Mouse (Mus musculus) lung, embryonic 16.5 days (tissue): ENCODE results near the gene Fam206a. TPM values are rescaled to one million over a fixed set of nuclear protein-coding genes. Genes with fewer than 3 reads are reported as not detected.

ENCODE experiments used
- ATAC-seq: fragments of 200-750 bp; cut with Nextera tagmentation; 2 replicates; pipeline ENCODE4 v1.8.0; 2017; ENCODE audit warnings: low read depth, mild to moderate bottlenecking, moderate library complexity
- H3K27ac ChIP-seq: fragments of 300-500 bp; sonication (generic); 2 replicates; pipeline ENCODE4 v1.5.1; 2014; ENCODE audit warnings: mild to moderate bottlenecking, control low read depth, low read length
- H3K27me3 ChIP-seq: fragments of 300-500 bp; sonication (generic); 2 replicates; pipeline ENCODE4 v1.6.1; 2014; ENCODE audit warnings: low read depth, low read length, mixed read lengths; ENCODE audit not compliant: control insufficient read depth, insufficient read depth
- H3K36me3 ChIP-seq: fragments of 300-500 bp; sonication (generic); 2 replicates; pipeline ENCODE4 v1.6.1; 2014; ENCODE audit warnings: low read length; ENCODE audit not compliant: control insufficient read depth, insufficient read depth
- H3K4me1 ChIP-seq: fragments of 300-500 bp; sonication (generic); replicated peaks from 2 replicates; pipeline ENCODE4 v1.6.1; 2014; ENCODE audit warnings: low read length, mixed read lengths; ENCODE audit not compliant: control insufficient read depth, insufficient read depth
- H3K4me2 ChIP-seq: fragments of 300-500 bp; sonication (generic); 2 replicates; pipeline ENCODE4 v1.6.1; 2014; ENCODE audit warnings: low read depth, low read length, control low read depth
- H3K4me3 ChIP-seq: fragments of 300-500 bp; sonication (generic); 2 replicates; pipeline ENCODE4 v1.5.1; 2014; ENCODE audit warnings: mild to moderate bottlenecking, low read length, control low read depth
- H3K9ac ChIP-seq: fragments of 300-500 bp; sonication (generic); 2 replicates; pipeline ENCODE4 v1.6.1; 2014; ENCODE audit warnings: low read length, control low read depth
- H3K9me3 ChIP-seq: fragments of 300-500 bp; sonication (generic); 2 replicates; pipeline ENCODE4 v1.6.1; 2016; ENCODE audit warnings: low read length; ENCODE audit not compliant: control insufficient read depth
- WGBS: fragments of 180-500 bp; shearing (Covaris S2); extraction: QIAGEN DNeasy Blood & Tissue Kit; methylation state at CpG from one replicate; pipeline ENCODE4 v1.1.7; 2014; 5-methylcytosine and 5-hydroxymethylcytosine counted together
- polyA plus RNA-seq: library from polyadenylated mRNA; unstranded; fragments of >200 nt; fragmentation: Nextera tagmentation; extraction: Ambion mirVana; gene quantifications from 2 replicates; pipeline ENCODE4 v1.2.1, GENCODE M21; 2015

The Fam206a gene
- polyA plus RNA-seq, 1 experiment from 2014 or later, result 13.7 TPM

DNA sequence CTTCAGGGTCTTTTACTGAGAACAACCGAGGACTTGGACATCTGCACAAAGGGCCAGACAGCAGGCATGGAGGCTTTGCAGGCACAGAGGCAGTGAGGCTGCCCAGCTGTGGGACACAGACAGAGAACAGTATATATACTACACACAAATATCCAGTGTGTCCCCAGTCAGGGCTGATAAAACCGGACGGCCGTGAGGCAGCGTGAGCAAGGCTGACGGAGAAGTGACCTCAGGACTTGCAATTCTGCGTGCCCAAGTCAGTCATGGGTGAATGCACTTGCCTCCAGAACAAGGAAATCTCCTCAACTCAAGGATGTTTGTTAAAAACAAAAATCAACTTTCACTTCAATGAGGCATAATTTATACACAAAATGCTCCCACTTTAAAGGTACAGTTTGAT is 29.9 kb downstream of the Fam206a start:
- no peak for ATAC-seq
- no peak overlapping the region for H3K27ac ChIP-seq
- H3K4me2 ChIP-seq, result no peak overlapping the region
- no peaks in the 10 kb centered on the region for H3K9me3 ChIP-seq
- no peaks in the 10 kb centered on the region for H3K27me3 ChIP-seq
- no peak overlapping the region for H3K9ac ChIP-seq
- H3K4me3 ChIP-seq, result no peak overlapping the region
- WGBS, result 66% methylated on average over 7 of the region's 7 CpGs
- peaks cover 4% of the 10 kb centered on the region for H3K36me3 ChIP-seq
- H3K4me1 ChIP-seq, result peaks cover 4% of the 10 kb centered on the region

DNA sequence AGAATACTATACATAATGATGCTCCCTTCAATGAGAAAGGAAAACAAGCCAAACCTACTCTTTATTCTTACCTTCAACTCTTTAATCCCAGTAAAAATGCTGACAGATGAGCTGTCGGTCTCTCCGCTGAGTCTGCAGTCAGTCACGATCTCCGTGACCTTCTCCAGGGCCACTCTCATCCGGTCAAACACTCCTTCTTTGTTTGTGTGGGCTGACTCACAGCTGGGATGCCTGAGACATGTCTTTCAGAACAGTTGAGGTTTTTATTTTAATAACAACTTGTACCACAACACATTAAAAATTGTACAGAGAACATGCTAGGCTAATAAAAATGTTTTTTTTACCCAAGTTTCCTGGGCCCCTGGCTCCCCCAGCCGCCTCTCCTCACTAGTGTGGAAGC is 35.5 kb downstream of the Fam206a start:
- H3K27ac ChIP-seq, result no peak overlapping the region
- 65% methylated on average over 6 of the region's 6 CpGs for WGBS
- no peak for ATAC-seq
- no peak overlapping the region for H3K4me2 ChIP-seq
- H3K4me1 ChIP-seq, result peaks cover 4% of the 10 kb centered on the region; the same call in 1 of the 2 replicates
- H3K36me3 ChIP-seq, result peaks cover 3% of the 10 kb centered on the region
- H3K9me3 ChIP-seq, result no peaks in the 10 kb centered on the region
- H3K27me3 ChIP-seq, result no peaks in the 10 kb centered on the region
- H3K4me3 ChIP-seq, result no peak overlapping the region
- no peak overlapping the region for H3K9ac ChIP-seq

GRCm38 (mm10) chr4:56840297-56840696 is 38.2 kb downstream of the Fam206a start:
- H3K27ac ChIP-seq, result no peak overlapping the region
- ATAC-seq, result 0 out of 2 replicates have a peak, but pooled peaks have one; percentile 26
- WGBS, result 47% methylated on average over 3 of the region's 3 CpGs
- no peaks in the 10 kb centered on the region for H3K9me3 ChIP-seq
- H3K4me3 ChIP-seq, result no peak overlapping the region
- no peak overlapping the region for H3K9ac ChIP-seq
- peaks cover 12% of the 10 kb centered on the region for H3K36me3 ChIP-seq
- no peaks in the 10 kb centered on the region for H3K27me3 ChIP-seq
- H3K4me1 ChIP-seq, result peaks cover 4% of the 10 kb centered on the region; the same call in 1 of the 2 replicates
- H3K4me2 ChIP-seq, result no peak overlapping the region

GRCm38 (mm10) chr4:56842501-56842900 is 40.4 kb downstream of the Fam206a start:
- Histone ChIP-seq H3K27me3 (no peaks in the 10 kb centered on the region), H3K9me3 (no peaks in the 10 kb centered on the region), H3K4me2 (no peak overlapping the region), H3K4me3 (no peak overlapping the region), H3K4me1 (peaks cover 4% of the 10 kb centered on the region; the same call in 1 of the 2 replicates), H3K27ac (no peak overlapping the region), H3K9ac (no peak overlapping the region), H3K36me3 (peaks cover 9% of the 10 kb centered on the region)
- 60% methylated on average over 7 of the region's 7 CpGs for WGBS
- ATAC-seq, result no peak

DNA sequence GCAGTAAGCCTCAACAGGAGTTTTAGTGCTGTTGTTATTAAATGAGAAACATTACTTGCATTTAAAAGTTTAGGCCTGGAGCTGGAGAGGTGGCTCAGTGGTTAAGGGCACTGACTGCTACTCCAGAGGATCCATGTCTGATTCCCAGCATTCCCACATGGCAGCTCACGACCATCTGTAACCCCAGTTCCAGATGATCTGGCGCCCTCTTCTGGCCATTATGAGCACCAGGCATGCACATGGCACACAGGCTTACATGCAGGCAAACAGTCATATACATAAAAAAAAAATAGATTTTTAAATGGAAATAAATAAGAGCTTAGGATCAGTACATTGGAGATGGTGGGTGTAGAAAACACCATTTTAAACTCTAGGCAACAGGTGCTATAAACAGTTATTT is 41.8 kb downstream of the Fam206a start:
- Histone ChIP-seq H3K9me3 (no peaks in the 10 kb centered on the region), H3K9ac (no peak overlapping the region), H3K4me3 (no peak overlapping the region), H3K27me3 (no peaks in the 10 kb centered on the region), H3K4me2 (no peak overlapping the region), H3K27ac (no peak overlapping the region), H3K4me1 (peaks cover 4% of the 10 kb centered on the region; the same call in 1 of the 2 replicates), H3K36me3 (peaks cover 9% of the 10 kb centered on the region)
- 91% methylated on average over 2 of the region's 2 CpGs for WGBS
- no peak for ATAC-seq

GRCm38 (mm10) chr4:56844911-56845310 is 42.8 kb downstream of the Fam206a start:
- WGBS, result 88% methylated on average over 4 of the region's 4 CpGs
- peaks cover 4% of the 10 kb centered on the region; the same call in 1 of the 2 replicates for H3K4me1 ChIP-seq
- no peak overlapping the region for H3K4me3 ChIP-seq
- no peaks in the 10 kb centered on the region for H3K9me3 ChIP-seq
- no peaks in the 10 kb centered on the region for H3K27me3 ChIP-seq
- H3K4me2 ChIP-seq, result no peak overlapping the region
- H3K27ac ChIP-seq, result no peak overlapping the region
- peaks cover 9% of the 10 kb centered on the region for H3K36me3 ChIP-seq
- ATAC-seq, result no peak
- no peak overlapping the region for H3K9ac ChIP-seq

DNA sequence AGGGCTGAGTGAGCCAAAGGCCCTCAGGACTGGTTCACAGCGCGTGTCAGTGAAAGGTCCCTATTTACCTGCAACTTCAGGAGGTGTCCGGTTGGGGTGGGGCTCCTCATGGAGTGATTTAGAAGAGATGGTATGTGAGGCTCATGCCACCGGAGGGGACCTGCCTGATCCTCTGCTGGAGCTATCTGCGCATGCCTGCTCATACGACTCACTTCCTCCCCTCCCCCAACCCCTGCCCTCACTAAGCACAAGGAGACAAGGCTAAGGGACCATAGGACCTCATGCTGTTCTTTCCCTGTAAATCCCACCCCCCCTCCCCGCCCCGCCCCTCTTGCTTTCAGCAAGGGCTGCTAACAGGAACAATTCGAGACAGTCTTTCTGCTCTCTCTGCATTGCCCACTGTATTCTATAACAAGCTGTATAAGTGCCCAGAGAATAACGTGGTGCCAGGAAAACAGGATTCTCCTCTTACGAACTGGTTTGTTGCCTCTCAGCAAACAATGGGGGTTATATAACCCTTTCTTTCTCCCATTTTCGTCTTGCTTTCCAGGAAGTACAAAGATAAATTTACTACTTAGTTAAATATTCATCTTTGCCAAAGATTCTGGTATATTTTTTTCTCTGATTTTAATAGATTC is 43.9 kb downstream of the Fam206a start:
- Histone ChIP-seq H3K9me3 (no peaks in the 10 kb centered on the region), H3K27me3 (no peaks in the 10 kb centered on the region), H3K9ac (no peak overlapping the region), H3K36me3 (peaks cover 9% of the 10 kb centered on the region), H3K4me1 (peaks cover 6% of the 10 kb centered on the region), H3K4me2 (no peak overlapping the region), H3K4me3 (no peak overlapping the region), H3K27ac (no peak overlapping the region)
- no peak for ATAC-seq
- 69% methylated on average over 11 of the region's 12 CpGs for WGBS

DNA sequence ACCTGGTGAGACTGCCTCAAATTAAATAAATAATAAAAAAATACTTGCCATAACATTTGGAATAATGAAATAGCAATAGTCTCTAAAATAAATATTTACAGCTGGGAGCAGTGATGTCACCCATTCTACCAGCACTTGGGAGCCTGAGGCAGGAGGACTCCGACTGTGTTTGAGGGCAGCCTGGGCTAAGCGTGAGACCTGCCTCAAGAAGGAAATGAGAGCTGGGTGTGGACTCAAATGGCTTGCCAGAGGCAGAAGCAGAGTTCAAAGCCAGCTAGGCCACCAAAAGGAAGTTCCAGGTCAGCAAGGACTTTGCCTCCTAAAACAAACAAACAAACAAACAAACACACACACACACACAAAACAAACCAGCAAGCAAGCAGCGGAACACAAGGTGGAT is 45.3 kb downstream of the Fam206a start:
- no peak for ATAC-seq
- no peak overlapping the region for H3K4me3 ChIP-seq

GRCm38 (mm10) chr4:56848044-56848443 is 45.9 kb downstream of the Fam206a start:
- Histone ChIP-seq H3K4me1 (peaks cover 9% of the 10 kb centered on the region), H3K27ac (no peak overlapping the region), H3K36me3 (peaks cover 9% of the 10 kb centered on the region), H3K9me3 (no peaks in the 10 kb centered on the region), H3K9ac (no peak overlapping the region), H3K4me2 (no peak overlapping the region), H3K27me3 (no peaks in the 10 kb centered on the region), H3K4me3 (no peak overlapping the region)
- 86% methylated on average over 6 of the region's 6 CpGs for WGBS
- ATAC-seq, result no peak

More for the DNA sequence above, 45.3 kb downstream of the Fam206a start:
- Histone ChIP-seq H3K36me3 (peaks cover 9% of the 10 kb centered on the region), H3K4me1 (peaks cover 9% of the 10 kb centered on the region), H3K4me2 (no peak overlapping the region), H3K9me3 (no peaks in the 10 kb centered on the region), H3K27me3 (no peaks in the 10 kb centered on the region), H3K9ac (no peak overlapping the region), H3K27ac (no peak overlapping the region)
- WGBS, result 80% methylated on average over 3 of the region's 3 CpGs
